Mouse (Mus musculus) cerebellum, adult 2 months (tissue): Measurements from ENCODE around the gene Pkhd1.

Experiments
- CTCF ChIP-seq: fragments of 200-500 bp; IDR thresholded peaks from 2 replicates; pipeline ENCODE4 v1.5.1; 2011; ENCODE audit warnings: low read depth, mild to moderate bottlenecking, control low read depth, low read length, moderate library complexity, borderline replicate concordance; ENCODE audit not compliant: insufficient read depth
- POLR2A ChIP-seq: fragments of 200-500 bp; IDR thresholded peaks from 2 replicates; pipeline ENCODE4 v1.6.1; 2011; ENCODE audit warnings: low read length, control low read depth, borderline replicate concordance; ENCODE audit not compliant: insufficient read depth

GRCm38 (mm10) chr1:20301631-20302030 is 316.2 kb downstream of the Pkhd1 start:
- TF ChIP-seq POLR2A (no peak), CTCF (no peak)
